Mouse (Mus musculus): ENCODE results near the gene Jmjd8. TPM values are rescaled to one million over a fixed set of nuclear protein-coding genes. Genes with fewer than 3 reads are reported as not detected.

Jmjd8 gene
- 44.9 and 46.2 TPM in 2 replicates for polyA plus RNA-seq (2015; fragmentation: Nextera tagmentation; extraction: Ambion mirVana)

- peak within 1 kb of the TSS; percentile 94 for H3K27ac ChIP-seq (replicated peaks)
- peak within 1 kb of the TSS; percentile 54 for H3K9ac ChIP-seq
- H3K4me1 ChIP-seq = peaks cover 71% of the 10 kb centered on the region
- peaks cover 45% of the 10 kb centered on the region for H3K36me3 ChIP-seq
- no peaks in the 10 kb centered on the region for H3K9me3 ChIP-seq (replicated peaks)
- ATAC-seq (ENCODE audit: insufficient number of reproducible peaks, low FRiP score, low TSS enrichment, low read depth) = no peak
- H3K4me2 ChIP-seq (replicated peaks) = peak within 1 kb of the TSS; percentile 73
- WGBS = under 1% methylated on average over 32 of the region's 32 CpGs
- no peaks in the 10 kb centered on the region for H3K27me3 ChIP-seq
- H3K4me3 ChIP-seq (replicated peaks) = peak within 1 kb of the TSS; percentile 54
Measured at GRCm38 (mm10) chr17:25828712-25829557, at the start of gene Jmjd8. Gene Jmjd8 (plus strand): TSS chr17:25828867.

- ATAC-seq (ENCODE audit: insufficient number of reproducible peaks, low FRiP score, low TSS enrichment, low read depth) = no peak
- no peak overlapping the region for H3K4me2 ChIP-seq (replicated peaks)
- peaks cover 63% of the 10 kb centered on the region for H3K36me3 ChIP-seq
- no peak overlapping the region for H3K4me3 ChIP-seq (replicated peaks)
- 78% methylated on average over 6 of the region's 6 CpGs for WGBS
- no peaks in the 10 kb centered on the region for H3K27me3 ChIP-seq
- H3K27ac ChIP-seq (replicated peaks) = no peak overlapping the region
- no peaks in the 10 kb centered on the region for H3K9me3 ChIP-seq (replicated peaks)
- H3K4me1 ChIP-seq = peaks cover 28% of the 10 kb centered on the region
- H3K9ac ChIP-seq = no peak overlapping the region
Measured at GRCm38 (mm10) chr17:25781339-25781738, 47.3 kb upstream of the Jmjd8 start.

DNA sequence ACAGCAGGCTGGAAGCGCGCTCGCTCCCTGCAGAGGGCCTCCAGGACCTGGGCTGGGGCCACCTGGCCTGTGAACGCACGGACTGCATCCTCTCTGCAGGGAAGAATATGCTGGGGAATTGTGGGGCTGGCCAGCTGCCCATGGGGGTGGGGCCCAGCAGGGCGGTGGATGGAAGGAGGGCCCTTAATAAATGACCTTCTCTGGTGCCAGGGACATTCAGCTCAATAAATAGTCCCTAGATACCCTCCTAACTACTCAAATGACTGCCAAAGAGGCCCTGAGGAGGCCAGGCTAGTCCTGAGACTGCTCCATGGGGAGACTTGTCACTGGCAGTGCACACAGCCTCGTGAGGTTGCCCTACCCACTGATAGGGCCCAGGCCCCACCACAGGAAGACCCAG is 45.6 kb upstream of the Jmjd8 start:
- no peak overlapping the region for H3K4me3 ChIP-seq (replicated peaks)
- H3K27me3 ChIP-seq = no peaks in the 10 kb centered on the region
- 83% methylated on average over 7 of the region's 7 CpGs for WGBS
- H3K9ac ChIP-seq = no peak overlapping the region
- no peak overlapping the region for H3K4me2 ChIP-seq (replicated peaks)
- no peaks in the 10 kb centered on the region for H3K9me3 ChIP-seq (replicated peaks)
- no peak overlapping the region for H3K27ac ChIP-seq (replicated peaks)
- peaks cover 56% of the 10 kb centered on the region for H3K36me3 ChIP-seq
- no peak for ATAC-seq (ENCODE audit: insufficient number of reproducible peaks, low FRiP score, low TSS enrichment, low read depth)
- peaks cover 28% of the 10 kb centered on the region for H3K4me1 ChIP-seq

- Histone ChIP-seq H3K9ac (peak overlapping the region; percentile 70; the same call in 1 of the 2 replicates), H3K36me3 (peaks cover 53% of the 10 kb centered on the region), H3K4me3 (replicated peaks) (peak overlapping the region; percentile 78), H3K4me1 (peaks cover 28% of the 10 kb centered on the region), H3K9me3 (replicated peaks) (no peaks in the 10 kb centered on the region), H3K27ac (replicated peaks) (no peak overlapping the region), H3K4me2 (replicated peaks) (peak overlapping the region; percentile 69), H3K27me3 (no peaks in the 10 kb centered on the region)
- ATAC-seq (ENCODE audit: insufficient number of reproducible peaks, low FRiP score, low TSS enrichment, low read depth) = no peak
- 70% methylated on average over 15 of the region's 15 CpGs for WGBS
Measured at GRCm38 (mm10) chr17:25783861-25784574, 44.6 kb upstream of the Jmjd8 start.

DNA sequence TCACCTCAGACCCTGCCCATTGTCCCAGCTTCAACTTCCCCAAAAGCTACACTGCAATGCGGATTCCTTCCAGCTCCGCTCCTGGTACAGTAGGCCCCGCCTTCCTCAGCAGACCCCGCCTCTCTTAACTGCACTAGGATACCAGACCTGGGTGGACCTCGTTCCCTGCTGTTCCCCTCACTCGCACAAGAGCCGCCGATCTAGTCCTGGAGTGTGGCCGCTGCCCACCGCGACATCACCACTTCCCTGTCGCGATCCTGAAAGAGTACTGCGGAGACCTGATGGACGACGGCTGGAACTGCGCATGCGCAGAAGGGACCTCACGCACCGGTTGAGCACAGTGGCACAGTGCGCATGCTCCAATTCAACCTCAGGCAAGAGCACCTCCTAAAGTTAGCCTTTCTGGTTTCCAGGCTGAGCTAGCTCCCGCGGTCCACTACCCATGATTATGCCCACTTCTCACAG is 43.4 kb upstream of the Jmjd8 start, which contains the start of gene Haghl:
Gene Haghl (minus strand): TSS at position 393 of the 465 bp plus-strand sequence.
- ATAC-seq (ENCODE audit: insufficient number of reproducible peaks, low FRiP score, low TSS enrichment, low read depth) = peak; percentile 82
- WGBS = under 1% methylated on average over 23 of the region's 23 CpGs
- Histone ChIP-seq H3K9me3 (replicated peaks) (no peaks in the 10 kb centered on the region), H3K4me1 (peaks cover 28% of the 10 kb centered on the region), H3K4me3 (replicated peaks) (peak within 1 kb of the TSS; percentile 78), H3K4me2 (replicated peaks) (peak within 1 kb of the TSS; percentile 69), H3K27ac (replicated peaks) (peak within 1 kb of the TSS; percentile 90), H3K27me3 (no peaks in the 10 kb centered on the region), H3K9ac (peak within 1 kb of the TSS; percentile 70), H3K36me3 (peaks cover 50% of the 10 kb centered on the region)

DNA sequence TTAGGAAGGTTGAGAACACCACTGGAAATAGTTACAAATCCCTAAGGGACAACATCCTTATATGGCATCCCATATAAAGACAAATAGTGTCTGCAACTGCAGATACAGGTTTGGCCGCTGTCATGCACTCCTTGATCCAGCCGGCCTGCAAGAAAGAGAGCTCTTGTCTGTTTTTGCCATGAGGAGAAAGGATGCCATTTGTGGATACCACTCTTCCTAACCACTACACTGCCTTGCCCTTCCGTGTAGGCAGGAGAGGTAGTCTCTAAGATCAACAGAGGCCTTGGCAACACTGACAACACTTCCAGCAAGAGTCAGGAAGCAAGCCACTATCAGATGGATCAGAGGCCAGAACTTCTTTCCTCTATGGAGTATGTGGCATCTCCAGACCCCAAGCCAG is 42.4 kb upstream of the Jmjd8 start, which contains the start of gene Ccdc78:
Gene Ccdc78 (plus strand): TSS at position 301 of the 400 bp plus-strand sequence.
- Histone ChIP-seq H3K27ac (replicated peaks) (peak within 1 kb of the TSS; percentile 90), H3K27me3 (no peaks in the 10 kb centered on the region), H3K9me3 (replicated peaks) (no peaks in the 10 kb centered on the region), H3K4me1 (peaks cover 37% of the 10 kb centered on the region), H3K9ac (peak within 1 kb of the TSS; percentile 70), H3K36me3 (peaks cover 43% of the 10 kb centered on the region), H3K4me2 (replicated peaks) (peak within 1 kb of the TSS; percentile 69), H3K4me3 (replicated peaks) (peak within 1 kb of the TSS; percentile 78)
- ATAC-seq (ENCODE audit: insufficient number of reproducible peaks, low FRiP score, low TSS enrichment, low read depth) = no peak
- 80% methylated on average over 3 of the region's 3 CpGs for WGBS

DNA sequence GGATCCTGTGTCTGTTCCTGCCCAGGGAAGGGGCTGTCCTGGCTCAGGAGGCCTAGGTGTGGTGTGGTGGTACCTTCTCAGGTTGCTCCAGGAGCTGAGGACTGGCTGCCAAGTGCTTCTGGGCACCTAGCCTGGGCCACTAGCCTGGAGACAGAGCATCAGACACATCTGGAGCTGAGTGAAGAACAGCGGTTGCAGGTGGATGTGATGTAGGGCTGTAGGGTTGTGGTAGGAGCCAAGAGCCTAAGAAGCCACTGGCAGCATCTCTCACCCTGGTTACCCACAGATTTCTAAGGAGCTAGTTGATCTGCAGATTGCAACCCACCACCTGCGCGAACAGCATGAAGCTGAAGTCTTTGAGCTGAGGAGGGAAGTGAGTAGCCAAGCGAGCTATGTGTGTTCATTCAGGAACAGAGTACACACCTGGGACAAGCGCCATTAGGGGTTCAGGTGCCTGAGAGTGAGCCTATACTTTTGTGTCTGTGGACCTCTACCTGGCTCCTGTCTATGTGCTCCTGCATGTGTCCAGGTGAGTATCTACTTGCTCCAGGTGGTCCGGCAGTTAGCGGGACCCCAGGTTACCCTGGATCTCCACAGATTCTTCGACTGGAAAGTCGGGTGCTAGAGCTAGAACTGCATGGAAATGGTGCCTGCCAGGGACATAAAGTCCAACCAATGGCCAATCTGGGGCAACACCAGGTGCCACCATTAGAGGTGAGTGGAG is 41.7 kb upstream of the Jmjd8 start:
- no peak for ATAC-seq (ENCODE audit: insufficient number of reproducible peaks, low FRiP score, low TSS enrichment, low read depth)
- Histone ChIP-seq H3K9ac (no peak overlapping the region), H3K9me3 (replicated peaks) (no peaks in the 10 kb centered on the region), H3K27ac (replicated peaks) (no peak overlapping the region), H3K4me3 (replicated peaks) (no peak overlapping the region), H3K27me3 (no peaks in the 10 kb centered on the region), H3K4me1 (peaks cover 43% of the 10 kb centered on the region), H3K4me2 (replicated peaks) (no peak overlapping the region), H3K36me3 (peaks cover 36% of the 10 kb centered on the region)
- WGBS = 90% methylated on average over 9 of the region's 9 CpGs

DNA sequence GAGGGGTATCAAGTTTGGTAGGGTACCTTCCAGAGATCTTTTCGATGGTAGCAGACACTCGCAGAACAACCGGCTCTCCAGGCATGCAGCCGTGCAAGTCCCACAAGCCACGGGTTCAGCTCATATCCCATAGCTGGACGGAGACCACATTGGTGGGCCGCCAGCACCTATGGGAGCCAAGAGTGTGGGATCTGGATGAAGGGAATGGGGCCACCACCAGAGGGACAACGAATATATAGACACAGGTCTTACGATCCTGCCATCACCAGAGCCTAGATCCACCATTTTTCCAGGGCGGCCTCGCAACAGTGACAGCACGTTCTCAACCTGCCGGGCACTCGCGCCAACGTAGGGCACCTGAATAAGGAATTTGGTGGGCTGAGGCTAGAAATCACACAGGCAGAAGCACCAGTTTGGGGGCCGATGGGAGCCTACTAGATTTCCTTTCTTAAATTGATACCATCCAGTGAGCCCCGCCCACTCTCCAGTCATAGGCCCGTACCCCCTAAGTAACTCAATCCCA is 37.3 kb upstream of the Jmjd8 start:
- ATAC-seq (ENCODE audit: insufficient number of reproducible peaks, low FRiP score, low TSS enrichment, low read depth) = no peak
- Histone ChIP-seq H3K4me3 (replicated peaks) (peak overlapping the region; percentile 79), H3K27ac (replicated peaks) (peak overlapping the region; percentile 96), H3K9ac (peak overlapping the region; percentile 75), H3K36me3 (peaks cover 19% of the 10 kb centered on the region), H3K4me2 (replicated peaks) (peak overlapping the region; percentile 79), H3K27me3 (no peaks in the 10 kb centered on the region), H3K4me1 (peaks cover 39% of the 10 kb centered on the region), H3K9me3 (replicated peaks) (no peaks in the 10 kb centered on the region)
- WGBS = 18% methylated on average over 19 of the region's 19 CpGs

DNA sequence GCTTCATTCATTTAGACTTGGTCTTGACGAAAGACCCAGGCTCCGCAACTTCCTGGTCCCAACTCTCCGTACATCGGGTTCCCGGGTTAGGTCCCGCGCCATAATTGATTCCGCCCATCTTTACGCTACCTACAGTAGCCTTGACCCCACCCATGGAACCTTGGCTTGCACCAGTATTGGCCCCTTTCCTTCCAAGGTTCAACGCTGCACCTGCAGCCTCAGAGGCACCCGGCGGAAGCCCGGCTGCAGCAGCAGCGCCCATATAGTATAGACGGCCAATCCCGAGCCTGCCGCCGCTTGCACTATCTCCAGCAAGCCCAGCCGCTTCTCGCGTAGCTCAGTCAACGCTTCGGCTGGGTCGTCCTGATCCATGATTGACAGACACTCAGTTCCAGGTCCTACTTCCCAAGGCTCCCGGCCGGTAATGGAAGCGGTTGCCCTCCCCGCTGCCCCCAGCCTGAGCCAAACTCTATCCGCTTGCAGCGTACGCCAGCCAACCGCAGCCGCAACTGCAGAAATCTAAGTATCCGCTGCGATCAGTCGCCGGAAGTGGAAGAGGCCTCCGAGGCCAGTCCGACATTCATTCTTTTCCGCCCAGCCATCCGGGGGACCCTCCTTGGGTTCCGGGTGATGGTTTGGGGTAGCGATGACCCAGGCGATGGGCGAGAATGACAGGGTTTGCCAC is 36.7 kb upstream of the Jmjd8 start:
- H3K9me3 ChIP-seq (replicated peaks) = no peaks in the 10 kb centered on the region
- peak overlapping the region; percentile 75 for H3K9ac ChIP-seq
- peak overlapping the region; percentile 79 for H3K4me2 ChIP-seq (replicated peaks)
- H3K4me3 ChIP-seq (replicated peaks) = peak overlapping the region; percentile 79
- peaks cover 19% of the 10 kb centered on the region for H3K36me3 ChIP-seq
- peak; percentile 59 for ATAC-seq (ENCODE audit: insufficient number of reproducible peaks, low FRiP score, low TSS enrichment, low read depth)
- H3K27me3 ChIP-seq = no peaks in the 10 kb centered on the region
- H3K27ac ChIP-seq (replicated peaks) = peak overlapping the region; percentile 96
- peaks cover 40% of the 10 kb centered on the region for H3K4me1 ChIP-seq
- WGBS = under 1% methylated on average over 45 of the region's 45 CpGs

DNA sequence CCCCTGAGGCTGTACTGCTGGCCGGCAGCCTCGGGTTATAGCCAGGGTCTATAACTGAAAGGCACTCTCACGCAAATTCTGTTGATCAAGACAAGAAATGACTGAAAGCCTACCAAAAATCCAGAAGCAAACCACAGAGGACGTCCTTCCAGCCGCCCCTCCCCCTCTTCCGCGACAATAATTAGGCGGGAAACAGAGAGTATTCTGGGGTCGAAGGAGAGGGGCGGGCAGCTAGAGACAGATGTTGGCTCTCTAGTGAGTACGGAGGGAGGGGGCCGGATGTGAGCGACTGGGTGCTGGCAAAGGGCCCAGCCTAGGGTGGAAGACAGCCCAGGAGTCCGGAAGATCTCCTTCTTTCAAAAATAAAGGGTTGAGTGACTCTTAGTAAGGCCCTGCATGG is 36.1 kb upstream of the Jmjd8 start, which contains the start of gene Fam173a:
Gene Fam173a (minus strand): TSS at position 287 of the 400 bp plus-strand sequence.
- Histone ChIP-seq H3K9me3 (replicated peaks) (no peaks in the 10 kb centered on the region), H3K36me3 (peaks cover 18% of the 10 kb centered on the region), H3K27ac (replicated peaks) (peak within 1 kb of the TSS; percentile 96), H3K4me1 (peaks cover 46% of the 10 kb centered on the region), H3K27me3 (no peaks in the 10 kb centered on the region), H3K9ac (peak within 1 kb of the TSS; percentile 75), H3K4me3 (replicated peaks) (peak within 1 kb of the TSS; percentile 79), H3K4me2 (replicated peaks) (peak within 1 kb of the TSS; percentile 79)
- ATAC-seq (ENCODE audit: insufficient number of reproducible peaks, low FRiP score, low TSS enrichment, low read depth) = peak; percentile 59
- WGBS = 0% methylated on average over 14 of the region's 14 CpGs
